Mouse (Mus musculus) forebrain, embryonic 15.5 days (tissue): Measurements from ENCODE around the gene Fasn. TPM values are rescaled to one million over a fixed set of nuclear protein-coding genes. Genes with fewer than 3 reads are reported as not detected.

Experiments used
- ATAC-seq: fragments of 200-750 bp; cut with Nextera tagmentation; replicated peaks from 2 replicates; pipeline ENCODE4 v1.8.0; 2017; ENCODE audit warnings: mild to moderate bottlenecking, moderate TSS enrichment, moderate library complexity
- H3K27ac ChIP-seq: fragments of 300-500 bp; sonication (generic); replicated peaks from 2 replicates; pipeline ENCODE4 v1.5.1; 2015; ENCODE audit warnings: mild to moderate bottlenecking, inconsistent platforms
- H3K27me3 ChIP-seq: fragments of 300-500 bp; sonication (generic); 2 replicates; pipeline ENCODE4 v1.6.1; 2015; ENCODE audit warnings: inconsistent platforms
- H3K36me3 ChIP-seq: fragments of 300-500 bp; sonication (generic); 2 replicates; pipeline ENCODE4 v1.6.1; 2015; ENCODE audit warnings: mild to moderate bottlenecking, inconsistent platforms
- H3K4me1 ChIP-seq: fragments of 300-500 bp; sonication (generic); 2 replicates; pipeline ENCODE4 v1.6.1; 2015; ENCODE audit warnings: inconsistent platforms
- H3K4me2 ChIP-seq: fragments of 300-500 bp; sonication (generic); replicated peaks from 2 replicates; pipeline ENCODE4 v1.6.1; 2015; ENCODE audit warnings: mild to moderate bottlenecking, inconsistent platforms
- H3K4me3 ChIP-seq: fragments of 300-500 bp; sonication (generic); 2 replicates; pipeline ENCODE4 v1.5.1; 2015; ENCODE audit warnings: mild to moderate bottlenecking, inconsistent platforms
- H3K9ac ChIP-seq: fragments of 300-500 bp; sonication (generic); replicated peaks from 2 replicates; pipeline ENCODE4 v1.6.1; 2015; ENCODE audit warnings: mild to moderate bottlenecking, inconsistent platforms
- H3K9me3 ChIP-seq: fragments of 300-500 bp; sonication (generic); 2 replicates; pipeline ENCODE4 v1.6.1; 2016; ENCODE audit warnings: inconsistent platforms
- WGBS: fragments of 180-500 bp; shearing (Covaris S2); methylation state at CpG from one replicate; pipeline ENCODE4 v1.1.7; 2015; ENCODE audit warnings: mixed read lengths; 5-methylcytosine and 5-hydroxymethylcytosine counted together
- polyA plus RNA-seq: library from polyadenylated mRNA; unstranded; fragments of >200 nt; fragmentation: Nextera tagmentation; extraction: Ambion mirVana; gene quantifications from 2 replicates; pipeline ENCODE4 v1.2.1, GENCODE M21; 2015

The Fasn gene
- polyA plus RNA-seq, 1 experiment from 2014 or later, result 80.6 TPM

DNA sequence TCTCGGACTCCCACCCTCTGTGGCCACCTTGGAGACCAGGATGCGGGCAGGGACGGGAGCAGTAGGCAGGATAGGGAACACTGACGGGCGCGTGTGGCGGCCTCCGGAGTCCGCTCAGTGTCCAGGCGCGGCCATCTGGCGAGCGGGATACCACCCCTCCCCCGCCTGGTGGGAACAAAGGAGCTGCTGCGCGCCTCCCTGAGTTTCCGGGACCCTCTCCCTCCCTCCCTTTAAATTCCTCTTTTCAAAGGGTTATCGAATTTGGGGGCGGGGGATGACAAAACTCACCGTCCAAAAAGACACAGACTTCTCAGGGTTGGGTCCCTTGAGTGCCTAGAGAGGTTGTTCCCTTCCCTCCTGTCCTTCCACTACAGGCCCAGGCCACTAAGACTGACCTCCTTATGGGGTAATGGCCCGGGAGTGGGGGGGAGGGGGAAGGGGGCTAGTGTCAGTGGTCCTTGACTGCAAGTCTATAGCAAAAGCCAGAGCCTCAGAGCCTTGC is 491 bp upstream of the Fasn start:
- H3K9ac ChIP-seq, result peak overlapping the region; percentile 83
- peak overlapping the region; percentile 99 for H3K27ac ChIP-seq
- ATAC-seq, result peak; percentile 8
- peaks cover 20% of the 10 kb centered on the region for H3K36me3 ChIP-seq
- no peaks in the 10 kb centered on the region for H3K27me3 ChIP-seq
- H3K4me2 ChIP-seq, result peak overlapping the region; percentile 94
- no peaks in the 10 kb centered on the region for H3K9me3 ChIP-seq
- under 1% methylated on average over 21 of the region's 21 CpGs for WGBS
- peaks cover 42% of the 10 kb centered on the region for H3K4me1 ChIP-seq
- peak overlapping the region; percentile 79 for H3K4me3 ChIP-seq

DNA sequence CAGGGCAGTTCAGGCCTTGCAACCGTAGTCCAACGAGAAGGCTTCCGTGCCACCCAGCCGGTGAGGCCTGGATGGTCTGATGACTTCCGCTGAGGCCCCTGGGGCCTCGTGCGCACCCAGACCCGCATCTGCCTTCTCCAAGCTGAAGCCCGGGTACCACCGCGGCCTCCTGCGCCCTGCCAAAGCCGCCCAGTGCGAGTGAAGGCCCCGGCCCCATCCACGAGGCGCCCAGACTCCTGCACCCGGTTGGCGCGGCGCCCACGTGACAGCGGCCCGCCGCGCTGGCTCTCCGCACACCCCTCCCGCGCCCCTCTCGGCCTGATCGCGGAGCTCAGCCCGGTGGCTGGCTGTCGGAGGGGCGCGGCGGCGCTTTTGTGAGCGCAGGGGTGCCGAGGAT is 798 bp downstream of the Fasn start:
- Histone ChIP-seq H3K4me2 (peak overlapping the region; percentile 94), H3K27ac (peak overlapping the region; percentile 99), H3K36me3 (peaks cover 32% of the 10 kb centered on the region), H3K4me1 (peaks cover 42% of the 10 kb centered on the region), H3K9ac (peak overlapping the region; percentile 83), H3K9me3 (no peaks in the 10 kb centered on the region), H3K27me3 (no peaks in the 10 kb centered on the region), H3K4me3 (peak overlapping the region; percentile 79)
- under 1% methylated on average over 40 of the region's 40 CpGs for WGBS
- peak; percentile 24 for ATAC-seq

DNA sequence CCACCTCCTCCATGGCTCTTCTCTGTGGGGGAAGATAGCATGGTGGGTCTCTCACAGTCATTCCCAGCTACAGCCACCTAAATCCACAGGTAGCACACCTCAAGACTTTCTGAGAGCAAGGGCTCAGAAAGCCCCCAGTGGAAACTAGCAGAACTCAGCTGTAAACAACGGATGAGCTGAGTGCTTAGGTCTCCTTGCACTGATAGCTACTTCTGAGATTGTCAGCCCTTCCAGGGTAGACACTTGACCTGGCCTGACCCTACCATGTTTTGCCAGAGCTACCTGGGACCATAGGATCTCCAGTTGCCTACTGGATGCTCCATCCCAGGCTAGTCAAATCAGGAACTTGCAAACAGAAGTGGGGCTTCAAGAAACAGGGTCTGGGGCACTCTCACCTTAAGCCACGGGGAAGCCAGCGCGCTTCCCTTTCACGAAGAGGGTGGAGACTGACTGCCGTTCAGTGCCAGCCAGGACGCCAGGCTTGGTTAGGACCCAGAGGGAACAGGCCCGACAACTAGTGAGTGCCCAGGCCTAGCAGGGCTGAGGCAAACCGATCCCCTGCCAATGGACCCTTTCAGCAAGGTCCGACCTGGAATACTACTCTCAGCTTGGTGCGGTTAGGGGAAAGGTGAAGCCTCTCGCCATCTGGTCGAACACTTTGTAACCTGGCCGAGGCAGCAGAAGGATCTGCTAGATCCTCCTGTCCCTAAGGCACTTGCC is 1.4 kb downstream of the Fasn start:
- peak overlapping the region; percentile 94 for H3K4me2 ChIP-seq
- H3K27ac ChIP-seq, result peak overlapping the region; percentile 99
- H3K27me3 ChIP-seq, result no peaks in the 10 kb centered on the region
- peaks cover 42% of the 10 kb centered on the region for H3K4me1 ChIP-seq
- H3K4me3 ChIP-seq, result peak overlapping the region; percentile 79
- WGBS, result under 1% methylated on average over 14 of the region's 14 CpGs
- peak overlapping the region; percentile 83 for H3K9ac ChIP-seq
- peaks cover 38% of the 10 kb centered on the region for H3K36me3 ChIP-seq
- no peaks in the 10 kb centered on the region for H3K9me3 ChIP-seq
- ATAC-seq, result no peak

DNA sequence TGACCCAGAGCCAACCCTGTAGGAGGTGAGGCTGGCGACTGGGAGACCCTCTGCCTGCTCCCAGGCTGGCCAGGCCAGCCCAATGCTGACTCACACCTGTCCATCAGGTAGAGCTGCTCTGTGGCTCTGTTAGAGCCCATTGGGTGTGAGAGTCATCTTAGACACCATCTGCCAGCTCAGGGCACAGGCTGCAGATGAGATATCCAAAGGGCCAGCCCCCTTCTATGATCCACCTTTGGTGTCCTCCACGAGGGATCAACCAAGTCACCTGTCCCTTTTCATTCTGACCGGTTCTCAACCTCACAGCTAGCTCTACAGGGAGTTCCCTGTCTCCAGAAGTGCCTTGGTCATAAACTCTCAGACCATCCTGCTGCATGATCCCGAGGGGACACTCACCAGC is 2.0 kb downstream of the Fasn start:
- peak overlapping the region; percentile 79 for H3K4me3 ChIP-seq
- peak overlapping the region; percentile 83 for H3K9ac ChIP-seq
- H3K4me1 ChIP-seq, result peaks cover 42% of the 10 kb centered on the region
- no peak overlapping the region for H3K27ac ChIP-seq
- no peaks in the 10 kb centered on the region for H3K27me3 ChIP-seq
- H3K4me2 ChIP-seq, result peak overlapping the region; percentile 94
- peaks cover 45% of the 10 kb centered on the region for H3K36me3 ChIP-seq
- WGBS, result 53% methylated on average over 4 of the region's 4 CpGs
- H3K9me3 ChIP-seq, result no peaks in the 10 kb centered on the region
- ATAC-seq, result no peak

DNA sequence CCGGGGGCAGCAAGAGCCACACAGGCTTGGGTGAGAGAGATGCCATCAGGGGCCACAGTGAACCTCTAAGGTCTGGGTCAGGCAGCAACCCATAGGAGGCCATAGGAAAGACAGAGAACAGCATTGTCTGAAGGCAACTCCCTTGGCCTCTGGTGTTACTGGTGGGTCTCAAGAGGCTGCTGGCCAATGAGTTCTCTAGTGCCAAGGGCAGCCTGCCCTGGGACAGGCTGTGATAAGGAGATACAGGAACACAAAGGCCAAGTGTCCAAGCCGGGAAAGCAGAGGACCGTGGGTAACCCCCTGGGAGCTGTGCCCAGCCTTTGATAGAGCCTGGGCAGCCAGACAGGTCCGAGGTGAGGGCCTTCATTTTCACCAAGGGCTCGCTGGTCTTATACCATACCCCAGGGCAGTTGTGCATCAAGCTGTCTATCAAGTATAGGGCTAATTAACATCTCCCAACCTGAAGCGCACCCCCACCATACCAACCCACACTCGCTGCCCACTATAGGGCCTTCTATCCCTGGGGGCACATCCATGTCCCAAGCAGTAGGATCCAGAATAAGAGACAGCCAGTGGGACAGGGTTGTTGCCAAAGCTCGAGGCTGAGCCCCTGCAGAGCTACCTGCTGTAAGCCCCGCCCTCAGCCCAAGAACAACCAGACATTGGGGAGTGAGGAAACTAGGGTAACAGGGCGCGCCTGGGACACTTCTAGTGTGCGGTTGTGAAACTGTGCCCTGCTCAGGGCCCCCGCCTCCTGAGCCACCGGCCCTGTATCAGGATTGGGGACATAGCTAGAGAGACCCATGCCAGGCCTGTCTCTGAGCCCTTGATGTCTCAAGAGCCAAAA is 3.0 kb downstream of the Fasn start:
- Histone ChIP-seq H3K36me3 (peaks cover 55% of the 10 kb centered on the region), H3K9ac (peak overlapping the region; percentile 11; the same call in 1 of the 2 replicates), H3K9me3 (no peaks in the 10 kb centered on the region), H3K27me3 (no peaks in the 10 kb centered on the region), H3K27ac (0 out of 2 replicates have a peak overlapping the region, but pooled peaks have one; percentile 34), H3K4me2 (peak overlapping the region; percentile 94), H3K4me3 (peak overlapping the region; percentile 79), H3K4me1 (peaks cover 42% of the 10 kb centered on the region)
- 73% methylated on average over 14 of the region's 14 CpGs for WGBS
- no peak for ATAC-seq

DNA sequence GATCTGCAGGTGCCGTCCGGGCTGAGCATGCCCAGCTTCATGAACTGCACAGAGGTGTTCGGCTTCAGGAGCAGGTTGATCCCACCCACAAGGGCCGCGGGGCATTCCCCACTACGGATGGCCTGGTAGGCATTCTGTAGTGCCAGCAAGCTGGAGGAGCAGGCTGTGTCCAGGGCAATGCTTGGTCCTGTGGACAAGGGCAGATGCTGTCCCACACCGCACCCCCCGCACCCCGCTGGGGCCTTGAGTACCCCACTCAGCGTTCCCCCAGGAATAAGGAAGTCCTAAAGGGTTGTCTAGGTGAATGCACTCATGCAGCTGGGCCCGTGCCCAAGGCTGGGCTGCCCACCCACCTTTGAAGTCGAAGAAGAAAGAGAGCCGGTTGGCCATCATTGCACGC is 3.8 kb downstream of the Fasn start:
- H3K36me3 ChIP-seq, result peaks cover 63% of the 10 kb centered on the region
- H3K4me3 ChIP-seq, result no peak overlapping the region
- no peaks in the 10 kb centered on the region for H3K27me3 ChIP-seq
- no peaks in the 10 kb centered on the region for H3K9me3 ChIP-seq
- 0 out of 2 replicates have a peak overlapping the region, but pooled peaks have one; percentile 34 for H3K27ac ChIP-seq
- WGBS, result 86% methylated on average over 14 of the region's 14 CpGs
- ATAC-seq, result no peak
- H3K4me1 ChIP-seq, result peaks cover 35% of the 10 kb centered on the region
- no peak overlapping the region for H3K9ac ChIP-seq
- peak overlapping the region; percentile 94 for H3K4me2 ChIP-seq

DNA sequence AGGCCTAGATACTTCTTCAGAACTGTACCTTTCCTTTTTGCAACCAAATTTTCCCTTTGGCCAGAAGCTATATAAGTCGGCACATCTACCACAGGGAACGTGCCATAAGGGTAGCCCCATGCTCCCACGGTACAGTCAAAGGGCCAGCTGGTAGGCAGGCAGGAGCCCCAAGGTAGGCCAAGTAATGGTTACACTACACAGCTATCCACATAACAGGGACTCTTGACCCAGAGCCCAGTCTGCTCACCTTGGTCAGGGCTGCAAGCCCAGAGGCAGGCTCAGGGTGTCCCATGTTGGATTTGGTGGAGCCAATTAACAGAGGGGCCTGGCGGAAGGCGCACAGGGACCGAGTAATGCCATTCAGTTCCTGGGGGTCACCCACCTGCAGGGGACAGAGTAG is 4.8 kb downstream of the Fasn start:
- H3K27me3 ChIP-seq, result no peaks in the 10 kb centered on the region
- no peak overlapping the region for H3K27ac ChIP-seq
- no peak overlapping the region for H3K9ac ChIP-seq
- 90% methylated on average over 6 of the region's 6 CpGs for WGBS
- peaks cover 72% of the 10 kb centered on the region for H3K36me3 ChIP-seq
- no peak for ATAC-seq
- H3K4me3 ChIP-seq, result no peak overlapping the region
- no peak overlapping the region for H3K4me2 ChIP-seq
- H3K4me1 ChIP-seq, result peaks cover 28% of the 10 kb centered on the region
- no peaks in the 10 kb centered on the region for H3K9me3 ChIP-seq

DNA sequence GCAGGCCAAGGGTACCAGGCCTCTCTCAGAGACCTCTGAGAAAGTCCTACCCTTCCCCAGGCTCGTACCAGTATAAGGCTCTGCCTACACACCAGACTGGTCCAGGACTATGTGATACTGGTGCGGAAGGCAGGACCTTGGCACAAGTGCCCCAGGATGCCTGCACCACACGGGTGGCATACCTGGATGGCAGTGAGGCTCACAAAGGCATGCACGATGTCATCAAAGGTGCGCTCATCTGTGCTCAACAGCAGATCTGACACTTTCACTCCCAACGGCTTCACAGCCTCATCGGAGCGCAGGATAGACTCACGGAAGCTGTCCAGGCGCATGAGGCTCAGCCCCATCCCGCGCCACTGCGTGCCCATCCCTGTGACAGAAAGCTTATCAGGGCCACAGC is 6.1 kb downstream of the Fasn start:
- H3K27me3 ChIP-seq, result no peaks in the 10 kb centered on the region
- peaks cover 26% of the 10 kb centered on the region for H3K4me1 ChIP-seq
- H3K4me3 ChIP-seq, result no peak overlapping the region
- H3K9me3 ChIP-seq, result no peaks in the 10 kb centered on the region
- no peak overlapping the region for H3K27ac ChIP-seq
- 97% methylated on average over 13 of the region's 13 CpGs for WGBS
- H3K9ac ChIP-seq, result no peak overlapping the region
- ATAC-seq, result no peak
- peaks cover 85% of the 10 kb centered on the region for H3K36me3 ChIP-seq
- no peak overlapping the region for H3K4me2 ChIP-seq

DNA sequence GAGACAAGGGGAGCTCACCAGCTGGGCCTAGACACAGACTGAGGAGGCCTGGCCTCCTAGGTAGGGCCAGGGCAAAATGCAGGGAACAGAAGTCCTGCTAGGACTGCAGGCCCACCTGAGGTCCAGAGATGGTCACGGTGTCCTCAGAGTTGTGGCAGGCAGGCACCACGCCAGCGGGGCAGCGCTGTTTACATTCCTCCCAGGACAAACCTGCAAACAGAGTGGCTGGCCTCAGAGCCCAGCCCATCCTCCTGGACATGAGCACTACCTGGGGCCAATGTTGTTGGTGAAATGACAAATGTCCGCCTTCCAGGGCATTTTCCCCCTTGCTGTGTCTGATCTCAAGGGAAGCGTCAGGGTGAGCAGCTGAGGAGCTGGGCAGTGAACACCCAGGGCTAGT is 7.0 kb downstream of the Fasn start:
- H3K36me3 ChIP-seq, result peaks cover 94% of the 10 kb centered on the region
- ATAC-seq, result no peak

DNA sequence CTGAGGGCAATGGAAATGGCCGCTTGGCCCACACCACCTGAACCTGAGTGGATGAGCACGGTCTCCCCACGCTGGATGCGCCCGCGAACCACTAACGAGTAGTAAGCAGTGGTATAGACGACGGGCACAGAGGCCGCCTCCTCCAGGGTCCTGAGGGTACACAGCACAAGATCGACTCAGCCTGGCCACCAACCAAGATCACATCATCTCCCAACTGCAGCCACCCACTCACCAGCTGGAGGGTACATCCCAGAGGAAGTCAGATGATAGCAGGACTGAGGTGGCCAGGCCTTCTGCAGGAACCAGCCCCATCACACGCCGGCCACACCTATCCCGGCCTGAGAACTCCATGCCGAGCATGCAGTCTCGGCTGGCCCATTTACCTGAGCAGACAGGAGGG is 12.3 kb downstream of the Fasn start:
- Histone ChIP-seq H3K4me3 (no peak overlapping the region), H3K4me2 (no peak overlapping the region), H3K27me3 (no peaks in the 10 kb centered on the region), H3K27ac (no peak overlapping the region), H3K36me3 (peaks cover 100% of the 10 kb centered on the region), H3K9me3 (no peaks in the 10 kb centered on the region), H3K4me1 (no peaks in the 10 kb centered on the region), H3K9ac (no peak overlapping the region)
- WGBS, result 91% methylated on average over 16 of the region's 16 CpGs
- no peak for ATAC-seq

More for the DNA sequence above, 7.0 kb downstream of the Fasn start:
- Histone ChIP-seq H3K27ac (no peak overlapping the region), H3K4me3 (no peak overlapping the region), H3K9me3 (no peaks in the 10 kb centered on the region), H3K4me2 (no peak overlapping the region), H3K4me1 (peaks cover 17% of the 10 kb centered on the region), H3K27me3 (no peaks in the 10 kb centered on the region), H3K9ac (no peak overlapping the region)
- WGBS, result 94% methylated on average over 6 of the region's 6 CpGs

DNA sequence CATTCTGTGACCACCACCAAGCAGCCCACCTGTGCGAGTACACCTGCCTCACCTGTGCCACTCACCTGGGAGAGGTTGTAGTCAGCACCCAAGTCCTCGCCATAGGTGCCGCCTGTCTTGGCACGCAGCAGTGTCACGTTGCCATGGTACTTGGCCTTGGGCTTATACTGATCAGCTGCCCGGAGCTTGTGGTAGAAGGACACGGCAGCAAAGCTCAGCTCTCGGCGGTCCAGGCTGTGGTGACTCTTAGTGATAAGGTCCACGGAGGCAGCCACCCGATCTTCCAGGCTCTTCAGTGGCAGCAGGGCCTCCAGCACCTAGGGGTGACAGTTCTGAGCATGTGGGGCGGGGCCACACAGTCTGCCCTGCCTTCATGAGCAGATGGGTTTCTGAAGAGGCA is 16.3 kb downstream of the Fasn start:
- 91% methylated on average over 12 of the region's 12 CpGs for WGBS
- Histone ChIP-seq H3K36me3 (peaks cover 83% of the 10 kb centered on the region), H3K27ac (no peak overlapping the region), H3K9me3 (no peaks in the 10 kb centered on the region), H3K4me1 (no peaks in the 10 kb centered on the region), H3K9ac (no peak overlapping the region), H3K4me3 (no peak overlapping the region), H3K27me3 (no peaks in the 10 kb centered on the region), H3K4me2 (no peak overlapping the region)
- ATAC-seq, result no peak
